ENCODE assay signal across 26 mouse cellular contexts in the genomic region with DNA sequence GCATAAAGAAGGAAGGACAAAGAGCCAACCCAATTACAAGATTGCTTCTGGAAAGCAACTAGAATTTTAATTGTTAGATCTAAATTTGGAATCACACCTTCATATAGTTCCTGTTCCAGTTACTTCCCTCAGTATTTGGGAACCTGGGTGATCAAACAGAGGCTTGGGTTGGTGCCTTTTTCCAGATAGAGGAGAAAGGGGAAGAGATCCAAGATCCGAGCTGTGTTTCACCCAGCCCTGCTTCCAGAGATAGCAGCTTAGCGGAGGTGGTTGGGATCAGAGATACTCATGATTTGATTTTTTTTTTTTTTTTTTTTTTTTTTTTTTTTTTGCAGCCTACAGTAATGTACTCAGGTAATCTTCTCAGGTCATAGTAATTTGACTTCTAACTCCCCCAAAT. TPM values are rescaled to one million over a fixed set of nuclear protein-coding genes. Genes with fewer than 3 reads are reported as not detected.
DNase-seq lines count a peak whose midpoint lies in the region; ATAC-seq and TF ChIP-seq lines count a peak whose summit lies in the region.
"Had no signal": no experiment of that assay in that cellular context is flagged by ENCODE, and none has a peak within 500 bp of the region (broad histone marks: within the 10 kb centered on the region; RNA-seq: fewer than 3 reads in every experiment).

No protein-coding gene starts in this region.

- peak overlapping the region; percentile 17; the same call in 1 of the 2 replicates for H3K4me2 ChIP-seq in lung, embryonic 15.5 days
- H3K4me2 ChIP-seq in myocyte (ENCODE audit: low read depth): peak overlapping the region; percentile 55
- H3K4me2 ChIP-seq in kidney, embryonic 14.5 days (replicated peaks; ENCODE audit: low read depth, low read length): no peak overlapping the region
- H3K4me2 ChIP-seq: forebrain, embryonic 15.5 days; heart, embryonic 12.5 days; hindbrain, embryonic 15.5 days had no signal

- no peaks in the 10 kb centered on the region for H3K27me3 ChIP-seq in lung, embryonic 15.5 days
- no peaks in the 10 kb centered on the region for H3K27me3 ChIP-seq in myocyte (ENCODE audit: control insufficient read depth, insufficient read depth, insufficient read length)
- H3K27me3 ChIP-seq in kidney, embryonic 14.5 days (ENCODE audit: control insufficient read depth, insufficient read depth, low read length): no peaks in the 10 kb centered on the region
- H3K27me3 ChIP-seq: forebrain, embryonic 15.5 days; heart, embryonic 12.5 days; hindbrain, embryonic 15.5 days had no signal

- no peak for DNase-seq in frontal cortex, postnatal 10 days (ENCODE audit: low spot score in 2 of 2)
- DNase-seq in lung, postnatal 25 days (ENCODE audit: low spot score): no peak
- no peak for DNase-seq in left cerebral cortex, postnatal 14 days (ENCODE audit: low spot score in 2 of 2)
- DNase-seq: B cell, adult 2 months had no signal

- H3K9me3 ChIP-seq in lung, embryonic 15.5 days: no peaks in the 10 kb centered on the region
- no peaks in the 10 kb centered on the region for H3K9me3 ChIP-seq in kidney, embryonic 14.5 days (ENCODE audit: control insufficient read depth, low read length)
- H3K9me3 ChIP-seq: embryonic facial prominence, embryonic 10.5 days; forebrain, embryonic 10.5 days; forebrain, embryonic 15.5 days; heart, embryonic 12.5 days; hindbrain, embryonic 15.5 days had no signal

- H3K4me3 ChIP-seq in lung, embryonic 15.5 days: no peak overlapping the region
- no peak overlapping the region for H3K4me3 ChIP-seq in myocyte
- no peak overlapping the region for H3K4me3 ChIP-seq in kidney, embryonic 14.5 days (ENCODE audit: low read length)
- H3K4me3 ChIP-seq: embryonic facial prominence, embryonic 10.5 days; erythroblast, embryonic 14.5 days; forebrain, embryonic 10.5 days; forebrain, embryonic 15.5 days; heart, adult 2 months; heart, embryonic 12.5 days; hindbrain, embryonic 15.5 days had no signal

- no peaks in the 10 kb centered on the region for H3K36me3 ChIP-seq in lung, embryonic 15.5 days
- no peaks in the 10 kb centered on the region for H3K36me3 ChIP-seq in myocyte (ENCODE audit: control insufficient read depth, insufficient read depth)
- H3K36me3 ChIP-seq in kidney, embryonic 14.5 days (ENCODE audit: control insufficient read depth, insufficient read depth, low read length): no peaks in the 10 kb centered on the region
- H3K36me3 ChIP-seq: embryonic facial prominence, embryonic 10.5 days; forebrain, embryonic 10.5 days; forebrain, embryonic 15.5 days; heart, embryonic 12.5 days; hindbrain, embryonic 15.5 days had no signal

- H3K27ac ChIP-seq in lung, embryonic 15.5 days: 0 out of 2 replicates have a peak overlapping the region, but pooled peaks have one; percentile 37
- no peak overlapping the region for H3K27ac ChIP-seq in kidney, embryonic 14.5 days (ENCODE audit: low read depth, low read length)
- H3K27ac ChIP-seq: embryonic facial prominence, embryonic 10.5 days; forebrain, embryonic 10.5 days; heart, adult 2 months; hindbrain, embryonic 15.5 days had no signal

- H3K79me2 ChIP-seq in myocyte (ENCODE audit: control insufficient read depth, insufficient read depth): no peaks in the 10 kb centered on the region

- no peak for TF ChIP-seq POLR2A in myocyte (IDR thresholded peaks at IDR 0.05; ENCODE audit: insufficient read length, low read depth)

- WGBS in lung, embryonic 15.5 days: 75% methylated on average over 2 of the region's 2 CpGs
- WGBS in kidney, embryonic 14.5 days: 93% methylated on average over 2 of the region's 2 CpGs

- H3K4me1 ChIP-seq in lung, embryonic 15.5 days: peaks cover 49% of the 10 kb centered on the region
- no peaks in the 10 kb centered on the region; the same call in 1 of the 2 replicates for H3K4me1 ChIP-seq in kidney, embryonic 14.5 days (ENCODE audit: control insufficient read depth, insufficient read depth, low read length)

- peak; percentile 58; the same call in 1 of the 2 replicates for ATAC-seq in frontal cortex, adult (ENCODE audit: low TSS enrichment)
- ATAC-seq in lung, embryonic 15.5 days (ENCODE audit: borderline replicate concordance, extremely low read depth, low FRiP score, low TSS enrichment): no peak
- no peak for ATAC-seq in kidney, embryonic 14.5 days (ENCODE audit: low FRiP score, low TSS enrichment)

- H3K9ac ChIP-seq in lung, embryonic 15.5 days: no peak overlapping the region
- no peak overlapping the region for H3K9ac ChIP-seq in kidney, embryonic 14.5 days (ENCODE audit: low read depth, low read length)
- H3K9ac ChIP-seq: forebrain, embryonic 15.5 days; heart, embryonic 12.5 days; hindbrain, embryonic 15.5 days had no signal

- intact Hi-C loops in left cerebral cortex, postnatal 14 days (cut with DNase I): loop anchor here (5.0 kb wide), 1 partner anchor 39 kb away; no protein-coding TSS in a partner anchor

- no peak overlapping the region for H3ac ChIP-seq in myocyte (ENCODE audit: control insufficient read depth, insufficient read length)

TF ChIP-seq in myocyte, 11 proteins besides CTCF, POLR2A, EP300 and RAD21:
- TF ChIP-seq CEBPB (IDR thresholded peaks at IDR 0.05; ENCODE audit: insufficient read depth, poor library complexity, severe bottlenecking) (no peak), REST (IDR thresholded peaks at IDR 0.05; ENCODE audit: insufficient read depth, insufficient read length) (no peak), TCF3 (IDR thresholded peaks at IDR 0.05; ENCODE audit: insufficient read length, low read depth) (no peak), SRF (IDR thresholded peaks at IDR 0.05; ENCODE audit: control insufficient read depth, insufficient read length, low read depth) (no peak), USF1 (IDR thresholded peaks at IDR 0.05; ENCODE audit: low read depth) (no peak), MAX (IDR thresholded peaks at IDR 0.05; ENCODE audit: low read depth) (no peak), POLR2AphosphoS2 (IDR thresholded peaks at IDR 0.05; ENCODE audit: insufficient read length, low read depth) (no peak)

RNA-seq across cellular contexts. Expression of a gene that starts 0.5 kb away (rescaled TPM):
- 26.0 and 29.9 TPM in 2 replicates for polyA plus RNA-seq in lung, embryonic 15.5 days (2015; fragmentation: Nextera tagmentation; extraction: Ambion mirVana)
- 5.2 TPM for polyA plus RNA-seq in myocyte (2012; fragmentation: generic; extraction: Trizol)
- 0.92 and 2.7 TPM in 2 replicates for polyA plus RNA-seq in kidney, embryonic 14.5 days (2014; fragmentation: Nextera tagmentation; extraction: Ambion mirVana)
- not detected for total RNA-seq in left cerebral cortex, postnatal 14 days (2021)
- polyA plus RNA-seq: cerebellum, adult 2 months; erythroblast, embryonic 14.5 days had no signal

RNA-seq across cellular contexts. Expression of a gene that starts 2.5 kb away (rescaled TPM):
- not detected in 2 replicates for polyA plus RNA-seq in lung, embryonic 15.5 days (2015; fragmentation: Nextera tagmentation; extraction: Ambion mirVana)
- polyA plus RNA-seq in myocyte (2012; fragmentation: generic; extraction: Trizol): not detected
- not detected in 2 replicates for polyA plus RNA-seq in kidney, embryonic 14.5 days (2014; fragmentation: Nextera tagmentation; extraction: Ambion mirVana)
- total RNA-seq in left cerebral cortex, postnatal 14 days (2021): not detected
- total RNA-seq: adrenal gland, postnatal 14 days; gastrocnemius, adult 18-20 months; gastrocnemius, postnatal 14 days; heart, adult 2 months; heart, postnatal 36 days; MEL had no signal
- polyA plus RNA-seq: cerebellum, adult 2 months; embryonic facial prominence, embryonic 10.5 days; embryonic facial prominence, embryonic 14.5 days; erythroblast, embryonic 14.5 days; forebrain, embryonic 10.5 days; forebrain, embryonic 15.5 days; frontal cortex, adult 2 months; gonadal fat pad, adult 2 months; heart, adult 2 months; heart, embryonic 12.5 days; heart, postnatal 0 days; hindbrain, embryonic 11.5 days; hindbrain, embryonic 15.5 days had no signal

RNA-seq across cellular contexts. Expression of a gene that starts 9.7 kb away (rescaled TPM):
- polyA plus RNA-seq in lung, embryonic 15.5 days (2015; fragmentation: Nextera tagmentation; extraction: Ambion mirVana): 15.1 and 16.1 TPM in 2 replicates
- polyA plus RNA-seq in myocyte (2012; fragmentation: generic; extraction: Trizol): 6.0 TPM
- polyA plus RNA-seq in kidney, embryonic 14.5 days (2014; fragmentation: Nextera tagmentation; extraction: Ambion mirVana): 0.74 and 0.93 TPM in 2 replicates
- total RNA-seq in left cerebral cortex, postnatal 14 days (2021): under 1 TPM in 1 of 2 experiments, not detected in 1; 0.59 TPM
- total RNA-seq: adrenal gland, postnatal 14 days; MEL had no signal
- polyA plus RNA-seq: cerebellum, adult 2 months; embryonic facial prominence, embryonic 10.5 days; erythroblast, embryonic 14.5 days; hindbrain, embryonic 11.5 days had no signal

RNA-seq across cellular contexts. Expression of a gene that starts 21.8 kb away (rescaled TPM):
- polyA plus RNA-seq in lung, embryonic 15.5 days (2015; fragmentation: Nextera tagmentation; extraction: Ambion mirVana): 81.8 and 84.7 TPM in 2 replicates
- polyA plus RNA-seq in myocyte (2012; fragmentation: generic; extraction: Trizol): not detected
- 9.7 and 10.4 TPM in 2 replicates for polyA plus RNA-seq in kidney, embryonic 14.5 days (2014; fragmentation: Nextera tagmentation; extraction: Ambion mirVana)
- total RNA-seq in left cerebral cortex, postnatal 14 days (2021): under 1 TPM; 0.42 to 0.55 TPM
- total RNA-seq: MEL had no signal
- polyA plus RNA-seq: embryonic facial prominence, embryonic 10.5 days; erythroblast, embryonic 14.5 days; forebrain, embryonic 10.5 days; forebrain, embryonic 15.5 days; hindbrain, embryonic 11.5 days had no signal
